Mouse (Mus musculus) heart, embryonic 12.5 days (tissue): ENCODE measurements at regions not wholly inside any gene's neighbourhood (a gene's known extent, or its start where the extent isn't known, plus 50 kb on each side); places are given as distances from the start of the nearest gene placed in this dataset.

Source experiments
- ATAC-seq: fragments of 200-750 bp; cut with Nextera tagmentation; 2 replicates; pipeline ENCODE4 v1.8.0; 2017; ENCODE audit warnings: moderate TSS enrichment, moderate library complexity; ENCODE audit not compliant: insufficient number of reproducible peaks, low FRiP score
- H3K27ac ChIP-seq: fragments of 300-500 bp; sonication (generic); 2 replicates; pipeline ENCODE4 v1.5.1; 2016; ENCODE audit warnings: mild to moderate bottlenecking, moderate library complexity; ENCODE audit not compliant: poor library complexity, severe bottlenecking
- H3K27me3 ChIP-seq: fragments of 300-500 bp; sonication (generic); replicated peaks from 2 replicates; pipeline ENCODE4 v1.6.1; 2016; ENCODE audit warnings: mild to moderate bottlenecking, moderate library complexity
- H3K36me3 ChIP-seq: fragments of 300-500 bp; sonication (generic); 2 replicates; pipeline ENCODE4 v1.6.1; 2016; ENCODE audit warnings: mild to moderate bottlenecking, moderate library complexity
- H3K4me1 ChIP-seq: fragments of 300-500 bp; sonication (generic); replicated peaks from 2 replicates; pipeline ENCODE4 v1.6.1; 2016; ENCODE audit warnings: mild to moderate bottlenecking
- H3K4me2 ChIP-seq: fragments of 300-500 bp; sonication (generic); 2 replicates; pipeline ENCODE4 v1.6.1; 2016; ENCODE audit warnings: mild to moderate bottlenecking, moderate library complexity
- H3K4me3 ChIP-seq: fragments of 300-500 bp; sonication (generic); 2 replicates; pipeline ENCODE4 v1.5.1; 2016; ENCODE audit warnings: mild to moderate bottlenecking
- H3K9ac ChIP-seq: fragments of 300-500 bp; sonication (generic); 2 replicates; pipeline ENCODE4 v1.6.1; 2016; ENCODE audit warnings: mild to moderate bottlenecking, moderate library complexity
- H3K9me3 ChIP-seq: fragments of 300-500 bp; sonication (generic); replicated peaks from 2 replicates; pipeline ENCODE4 v1.6.1; 2016; ENCODE audit warnings: mild to moderate bottlenecking, moderate library complexity
- WGBS: fragments of 180-500 bp; shearing (Covaris S2); methylation state at CpG from one replicate; pipeline ENCODE4 v1.1.7; 2016; 5-methylcytosine and 5-hydroxymethylcytosine counted together

DNA sequence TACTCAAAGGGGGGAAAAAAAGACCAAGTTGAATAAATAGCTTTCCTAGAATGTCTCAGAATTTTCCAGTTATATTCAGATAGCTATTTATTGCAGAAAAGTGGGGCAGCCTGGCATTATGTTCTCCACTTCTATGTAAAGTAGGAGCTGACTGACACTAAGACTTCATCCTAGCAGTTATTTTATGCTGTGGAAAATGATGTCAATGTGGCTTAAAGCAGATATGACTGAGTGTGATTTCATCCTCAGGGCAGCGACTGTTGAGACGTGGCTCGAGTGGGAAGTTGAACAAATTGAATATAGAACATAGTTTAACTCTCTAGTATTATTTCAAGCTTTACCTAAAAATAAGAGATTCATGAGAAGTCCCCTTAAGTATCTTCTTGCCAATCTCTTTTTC lies 963.4 kb downstream of the Slc4a3 start:
- no peaks in the 10 kb centered on the region for H3K36me3 ChIP-seq
- H3K27me3 ChIP-seq, result no peaks in the 10 kb centered on the region
- ATAC-seq, result no peak
- H3K9ac ChIP-seq, result no peak overlapping the region
- H3K9me3 ChIP-seq, result no peaks in the 10 kb centered on the region
- WGBS, result 73% methylated on average over 3 of the region's 3 CpGs
- H3K4me3 ChIP-seq, result no peak overlapping the region
- peaks cover 6% of the 10 kb centered on the region; the same call in 1 of the 2 replicates for H3K4me1 ChIP-seq
- H3K27ac ChIP-seq, result no peak overlapping the region
- H3K4me2 ChIP-seq, result no peak overlapping the region

GRCm38 (mm10) chr1:76512156-76512555 lies 966.1 kb downstream of the Slc4a3 start:
- no peak for ATAC-seq
- no peaks in the 10 kb centered on the region for H3K27me3 ChIP-seq
- H3K4me3 ChIP-seq, result no peak overlapping the region
- H3K4me1 ChIP-seq, result peaks cover 6% of the 10 kb centered on the region; the same call in 1 of the 2 replicates
- WGBS, result 48% methylated on average over 1 of the region's 1 CpGs
- H3K36me3 ChIP-seq, result no peaks in the 10 kb centered on the region
- no peaks in the 10 kb centered on the region for H3K9me3 ChIP-seq
- H3K4me2 ChIP-seq, result no peak overlapping the region
- H3K9ac ChIP-seq, result no peak overlapping the region
- no peak overlapping the region for H3K27ac ChIP-seq

DNA sequence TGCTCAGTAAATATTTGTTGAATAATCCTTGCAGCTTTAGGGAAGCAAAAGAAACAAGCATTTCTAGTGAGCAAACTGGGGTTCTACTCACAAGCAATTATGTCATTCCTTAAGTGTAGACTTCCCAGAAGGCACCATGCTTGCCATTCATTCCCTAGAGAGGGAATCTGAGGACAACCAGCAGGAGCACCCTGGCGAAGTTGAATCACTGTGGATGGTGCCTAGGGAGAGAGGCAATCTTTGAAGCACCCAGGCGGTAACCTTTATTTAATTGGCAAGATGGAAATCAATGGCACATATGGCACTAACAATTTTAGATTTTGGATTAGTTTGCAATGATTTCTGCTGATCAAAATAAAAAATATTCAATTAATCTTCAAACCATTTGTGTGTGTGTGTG lies 967.4 kb downstream of the Slc4a3 start:
- 78% methylated on average over 2 of the region's 2 CpGs for WGBS
- no peaks in the 10 kb centered on the region for H3K27me3 ChIP-seq
- no peak overlapping the region for H3K9ac ChIP-seq
- H3K4me2 ChIP-seq, result no peak overlapping the region
- H3K36me3 ChIP-seq, result no peaks in the 10 kb centered on the region
- peaks cover 6% of the 10 kb centered on the region; the same call in 1 of the 2 replicates for H3K4me1 ChIP-seq
- H3K9me3 ChIP-seq, result no peaks in the 10 kb centered on the region
- H3K27ac ChIP-seq, result no peak overlapping the region
- ATAC-seq, result no peak
- H3K4me3 ChIP-seq, result no peak overlapping the region

- 69% methylated on average over 9 of the region's 9 CpGs for WGBS
- H3K27me3 ChIP-seq, result no peaks in the 10 kb centered on the region
- no peak overlapping the region for H3K4me3 ChIP-seq
- H3K36me3 ChIP-seq, result no peaks in the 10 kb centered on the region
- H3K9me3 ChIP-seq, result 0 out of 2 replicates have a peak, but pooled peaks cover 2% of the 10 kb centered on the region
- no peak overlapping the region for H3K9ac ChIP-seq
- no peak for ATAC-seq
- H3K4me2 ChIP-seq, result no peak overlapping the region
- H3K27ac ChIP-seq, result no peak overlapping the region
- no peaks in the 10 kb centered on the region for H3K4me1 ChIP-seq
Measured at GRCm38 (mm10) chr1:76529531-76529930, 983.5 kb downstream of the Slc4a3 start.

DNA sequence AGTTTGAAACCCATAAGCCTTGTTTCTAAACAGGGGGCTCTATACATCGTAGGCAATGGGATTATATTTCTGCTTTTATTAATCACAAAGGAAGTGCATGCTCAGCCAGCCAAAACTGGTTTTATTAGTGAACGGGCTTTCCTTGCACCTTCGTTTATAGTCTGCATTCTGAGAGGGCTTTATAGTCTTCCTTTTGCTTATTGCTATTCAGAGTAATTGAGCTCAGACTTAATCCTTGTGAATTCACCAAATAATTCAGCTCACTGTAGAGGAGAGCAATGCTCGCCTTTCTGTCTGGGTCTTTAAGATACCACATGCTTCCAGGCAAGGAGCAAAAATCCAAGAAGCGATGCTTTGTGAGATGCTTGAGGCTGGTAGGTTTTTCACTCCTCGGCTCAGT lies 984.3 kb downstream of the Slc4a3 start:
- Histone ChIP-seq H3K4me1 (no peaks in the 10 kb centered on the region), H3K9ac (no peak overlapping the region), H3K9me3 (0 out of 2 replicates have a peak, but pooled peaks cover 2% of the 10 kb centered on the region), H3K27me3 (no peaks in the 10 kb centered on the region), H3K4me2 (no peak overlapping the region), H3K27ac (no peak overlapping the region), H3K4me3 (no peak overlapping the region), H3K36me3 (no peaks in the 10 kb centered on the region)
- no peak for ATAC-seq
- WGBS, result 88% methylated on average over 6 of the region's 6 CpGs

DNA sequence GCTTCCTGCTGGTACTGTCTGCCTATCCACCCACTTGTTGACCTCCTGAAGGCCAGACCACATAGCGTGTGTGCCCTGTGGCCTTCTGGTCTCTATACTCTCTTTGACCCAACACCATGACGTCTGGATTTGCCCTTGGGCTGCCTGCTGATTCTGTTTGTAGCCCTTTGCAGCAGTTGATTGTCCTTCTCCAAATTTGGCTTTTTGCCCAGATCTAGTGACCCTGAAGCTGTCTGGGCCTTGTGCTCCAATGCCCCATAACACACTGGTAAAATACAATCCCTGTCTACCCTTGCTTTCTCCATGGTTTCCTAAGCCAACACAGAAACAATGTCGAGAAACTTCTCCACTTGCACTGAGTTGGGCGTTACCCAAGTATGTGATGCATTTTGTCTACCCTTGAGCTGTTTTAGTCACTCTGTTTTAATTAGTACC lies 979.3 kb downstream of the Epha4 start:
- Histone ChIP-seq H3K9ac (no peak overlapping the region), H3K4me1 (no peaks in the 10 kb centered on the region), H3K36me3 (no peaks in the 10 kb centered on the region), H3K27me3 (no peaks in the 10 kb centered on the region), H3K9me3 (no peaks in the 10 kb centered on the region), H3K4me3 (no peak overlapping the region), H3K27ac (no peak overlapping the region), H3K4me2 (no peak overlapping the region)
- WGBS, result 67% methylated on average over 4 of the region's 4 CpGs
- no peak for ATAC-seq

DNA sequence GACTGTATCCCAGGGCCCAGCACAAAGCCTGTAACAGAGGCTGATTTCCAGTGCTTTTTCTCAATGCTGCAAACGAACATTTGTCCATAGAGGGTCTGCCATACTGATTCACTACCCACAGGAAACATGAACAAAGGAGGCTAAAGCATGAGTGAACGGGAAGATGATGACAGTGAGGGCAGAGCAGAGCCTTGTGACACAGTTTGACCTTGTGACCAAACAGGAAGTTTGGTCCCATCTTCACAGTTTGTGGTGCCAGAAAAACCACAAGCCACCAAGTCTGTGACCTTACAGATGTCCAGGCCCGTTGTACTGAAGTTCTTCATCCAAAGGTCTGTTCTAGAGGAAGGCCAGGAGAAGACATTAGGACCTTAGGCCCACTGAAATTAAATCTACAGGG lies 974.4 kb downstream of the Epha4 start:
- Histone ChIP-seq H3K9me3 (no peaks in the 10 kb centered on the region), H3K36me3 (no peaks in the 10 kb centered on the region), H3K27ac (no peak overlapping the region), H3K4me1 (no peaks in the 10 kb centered on the region), H3K4me3 (no peak overlapping the region), H3K27me3 (no peaks in the 10 kb centered on the region), H3K4me2 (no peak overlapping the region), H3K9ac (no peak overlapping the region)
- no peak for ATAC-seq
- 64% methylated on average over 3 of the region's 3 CpGs for WGBS

GRCm38 (mm10) chr1:76550876-76551275 lies 964.0 kb downstream of the Epha4 start:
- peaks cover 13% of the 10 kb centered on the region for H3K4me1 ChIP-seq
- no peak; the same call in 1 of the 2 replicates for ATAC-seq
- no peak overlapping the region for H3K27ac ChIP-seq
- H3K36me3 ChIP-seq, result no peaks in the 10 kb centered on the region
- H3K27me3 ChIP-seq, result no peaks in the 10 kb centered on the region
- H3K4me2 ChIP-seq, result no peak overlapping the region
- H3K9me3 ChIP-seq, result no peaks in the 10 kb centered on the region
- H3K9ac ChIP-seq, result no peak overlapping the region
- H3K4me3 ChIP-seq, result no peak overlapping the region
- 34% methylated on average over 5 of the region's 5 CpGs for WGBS

GRCm38 (mm10) chr1:76559441-76559840 lies 955.4 kb downstream of the Epha4 start:
- 85% methylated on average over 7 of the region's 7 CpGs for WGBS
- no peaks in the 10 kb centered on the region for H3K36me3 ChIP-seq
- no peak overlapping the region for H3K27ac ChIP-seq
- 0 out of 2 replicates have a peak, but pooled peaks cover 2% of the 10 kb centered on the region for H3K4me1 ChIP-seq
- no peak for ATAC-seq
- no peaks in the 10 kb centered on the region for H3K9me3 ChIP-seq
- H3K9ac ChIP-seq, result no peak overlapping the region
- H3K27me3 ChIP-seq, result no peaks in the 10 kb centered on the region
- no peak overlapping the region for H3K4me2 ChIP-seq
- no peak overlapping the region for H3K4me3 ChIP-seq

- Histone ChIP-seq H3K36me3 (no peaks in the 10 kb centered on the region), H3K4me3 (no peak overlapping the region), H3K27ac (no peak overlapping the region), H3K4me2 (no peak overlapping the region), H3K27me3 (no peaks in the 10 kb centered on the region), H3K9ac (no peak overlapping the region), H3K9me3 (no peaks in the 10 kb centered on the region), H3K4me1 (peaks cover 7% of the 10 kb centered on the region; the same call in 1 of the 2 replicates)
- no peak for ATAC-seq
- 78% methylated on average over 5 of the region's 5 CpGs for WGBS
Measured at GRCm38 (mm10) chr1:76575487-76575886, 939.4 kb downstream of the Epha4 start.

GRCm38 (mm10) chr1:76585921-76586320 lies 929.0 kb downstream of the Epha4 start:
- 82% methylated on average over 2 of the region's 2 CpGs for WGBS

GRCm38 (mm10) chr1:76625831-76626230 lies 889.1 kb downstream of the Epha4 start:
- no peaks in the 10 kb centered on the region for H3K9me3 ChIP-seq
- no peaks in the 10 kb centered on the region for H3K36me3 ChIP-seq
- 87% methylated on average over 3 of the region's 3 CpGs for WGBS
- H3K4me3 ChIP-seq, result no peak overlapping the region
- H3K9ac ChIP-seq, result no peak overlapping the region
- H3K27ac ChIP-seq, result no peak overlapping the region
- no peaks in the 10 kb centered on the region for H3K27me3 ChIP-seq
- no peak for ATAC-seq
- peaks cover 9% of the 10 kb centered on the region; the same call in 1 of the 2 replicates for H3K4me1 ChIP-seq
- H3K4me2 ChIP-seq, result no peak overlapping the region

More at GRCm38 (mm10) chr1:76585921-76586320, 929.0 kb downstream of the Epha4 start:
- Histone ChIP-seq H3K4me3 (no peak overlapping the region), H3K4me2 (no peak overlapping the region), H3K36me3 (no peaks in the 10 kb centered on the region), H3K27ac (no peak overlapping the region), H3K9ac (no peak overlapping the region), H3K4me1 (no peaks in the 10 kb centered on the region), H3K9me3 (peaks cover 8% of the 10 kb centered on the region; the same call in 1 of the 2 replicates), H3K27me3 (no peaks in the 10 kb centered on the region)
- no peak for ATAC-seq
